ENCODE assay signal across 8 mouse cellular contexts in genomic region chr9:107618778-107619545, GRCm38 (mm10). TPM values are rescaled to one million over a fixed set of nuclear protein-coding genes. Genes with fewer than 3 reads are reported as not detected.
DNase-seq lines count a peak whose midpoint lies in the region; ATAC-seq and TF ChIP-seq lines count a peak whose summit lies in the region.

No protein-coding gene starts in this region.

- peaks cover 63% of the 10 kb centered on the region for H3K36me3 ChIP-seq in hindbrain, embryonic 13.5 days
- peaks cover 87% of the 10 kb centered on the region for H3K36me3 ChIP-seq in liver, embryonic 13.5 days
- H3K36me3 ChIP-seq in stomach, embryonic 16.5 days (ENCODE audit: control insufficient read depth, insufficient read depth, low read length), result peaks cover 36% of the 10 kb centered on the region

- TF ChIP-seq POLR2A in cortical plate, adult 2 months (IDR thresholded peaks at IDR 0.05; ENCODE audit: extremely low read depth, insufficient read depth, low read length), result no peak

- H3K27ac ChIP-seq in cortical plate, adult 2 months (ENCODE audit: insufficient read depth, low read length), result peak overlapping the region; percentile 41; the same call in 1 of the 2 replicates
- peak overlapping the region; percentile 81 for H3K27ac ChIP-seq in hindbrain, embryonic 13.5 days
- peak overlapping the region; percentile 78 for H3K27ac ChIP-seq in liver, embryonic 13.5 days
- peak overlapping the region; percentile 92 for H3K27ac ChIP-seq in stomach, embryonic 16.5 days (ENCODE audit: low read length)

- peak; percentile 63 for DNase-seq in gastrocnemius, adult 18-20 months (ENCODE audit: low spot score)
- no peak for DNase-seq in gastrocnemius, postnatal 25 days
- no peak for DNase-seq in liver, embryonic 13.5 days
- DNase-seq in ovary, adult 18-20 months (ENCODE audit: low spot score), result no peak

- WGBS in hindbrain, embryonic 13.5 days, result 56% methylated on average over 13 of the region's 13 CpGs
- WGBS in liver, embryonic 13.5 days (ENCODE audit: insufficient replicate concordance), result 55% methylated on average over 13 of the region's 13 CpGs
- WGBS in stomach, embryonic 16.5 days, result 19% methylated on average over 13 of the region's 13 CpGs

- no peak overlapping the region for H3K4me2 ChIP-seq in hindbrain, embryonic 13.5 days
- 0 out of 2 replicates have a peak overlapping the region, but pooled peaks have one; percentile 1 for H3K4me2 ChIP-seq in liver, embryonic 13.5 days
- no peak overlapping the region for H3K4me2 ChIP-seq in stomach, embryonic 16.5 days (ENCODE audit: low read depth, low read length)

- ATAC-seq in hindbrain, embryonic 13.5 days (ENCODE audit: low FRiP score), result no peak
- peak; percentile 54 for ATAC-seq in liver, embryonic 13.5 days (ENCODE audit: low read depth)
- ATAC-seq in stomach, embryonic 16.5 days (ENCODE audit: insufficient read depth, low FRiP score), result peak; percentile 58
- ATAC-seq in frontal cortex, adult (ENCODE audit: low TSS enrichment), result no peak

- TF ChIP-seq CTCF in cortical plate, adult 2 months (IDR thresholded peaks at IDR 0.05; ENCODE audit: extremely low read depth, insufficient read depth, low read length), result no peak

- no peaks in the 10 kb centered on the region for H3K9me3 ChIP-seq in hindbrain, embryonic 13.5 days
- H3K9me3 ChIP-seq in liver, embryonic 13.5 days (replicated peaks), result no peaks in the 10 kb centered on the region
- H3K9me3 ChIP-seq in stomach, embryonic 16.5 days (replicated peaks; ENCODE audit: control insufficient read depth, low read length), result no peaks in the 10 kb centered on the region

- no peak overlapping the region for H3K4me3 ChIP-seq in cortical plate, adult 2 months (ENCODE audit: insufficient read depth, low read length)
- H3K4me3 ChIP-seq in hindbrain, embryonic 13.5 days, result no peak overlapping the region
- no peak overlapping the region for H3K4me3 ChIP-seq in liver, embryonic 13.5 days (replicated peaks)
- no peak overlapping the region for H3K4me3 ChIP-seq in stomach, embryonic 16.5 days (replicated peaks; ENCODE audit: low read length)

- H3K4me1 ChIP-seq in cortical plate, adult 2 months (ENCODE audit: control insufficient read depth, insufficient read depth, low read length), result no peaks in the 10 kb centered on the region
- H3K4me1 ChIP-seq in hindbrain, embryonic 13.5 days (replicated peaks), result peaks cover 36% of the 10 kb centered on the region
- peaks cover 36% of the 10 kb centered on the region for H3K4me1 ChIP-seq in liver, embryonic 13.5 days (replicated peaks)
- peaks cover 33% of the 10 kb centered on the region for H3K4me1 ChIP-seq in stomach, embryonic 16.5 days (ENCODE audit: control insufficient read depth, insufficient read depth, low read length)

- no peaks in the 10 kb centered on the region for H3K27me3 ChIP-seq in hindbrain, embryonic 13.5 days
- H3K27me3 ChIP-seq in liver, embryonic 13.5 days, result no peaks in the 10 kb centered on the region
- no peaks in the 10 kb centered on the region for H3K27me3 ChIP-seq in stomach, embryonic 16.5 days (ENCODE audit: control insufficient read depth, insufficient read depth, low read length)

- peak overlapping the region; percentile 43 for H3K9ac ChIP-seq in hindbrain, embryonic 13.5 days
- peak overlapping the region; percentile 41; the same call in 1 of the 2 replicates for H3K9ac ChIP-seq in liver, embryonic 13.5 days
- peak overlapping the region; percentile 62 for H3K9ac ChIP-seq in stomach, embryonic 16.5 days (ENCODE audit: low read length)

RNA-seq across cellular contexts. Expression of gene Sema3b, which starts 9.9 kb away (rescaled TPM):
- 10 to 100 TPM; 11.0 to 11.4 TPM for total RNA-seq in gastrocnemius, adult 18-20 months (2021)
- 10 to 100 TPM; 18.1 to 19.4 TPM for total RNA-seq in gastrocnemius, postnatal 25 days (2021)
- polyA plus RNA-seq in cortical plate, adult 2 months (2012; rRNA removed), result 2.4 and 4.3 TPM in 2 replicates
- 3.4 and 4.2 TPM in 2 replicates for polyA plus RNA-seq in hindbrain, embryonic 13.5 days (2015; fragmentation: Nextera tagmentation; extraction: Ambion mirVana)
- 0.22 and 0.34 TPM in 2 replicates for polyA plus RNA-seq in liver, embryonic 13.5 days (2015; fragmentation: Nextera tagmentation; extraction: Ambion mirVana)
- 14.9 and 16.3 TPM in 2 replicates for polyA plus RNA-seq in stomach, embryonic 16.5 days (2015; fragmentation: Nextera tagmentation; extraction: Ambion mirVana)

RNA-seq across cellular contexts. Expression of gene Gnai2, which starts 16.2 kb away (rescaled TPM):
- 10 to 100 TPM; 59.3 to 75.5 TPM for total RNA-seq in gastrocnemius, adult 18-20 months (2021)
- 10 to 100 TPM; 73.2 to 87.6 TPM for total RNA-seq in gastrocnemius, postnatal 25 days (2021)
- 283 and 286 TPM in 2 replicates for polyA plus RNA-seq in cortical plate, adult 2 months (2012; rRNA removed)
- 335 and 338 TPM in 2 replicates for polyA plus RNA-seq in hindbrain, embryonic 13.5 days (2015; fragmentation: Nextera tagmentation; extraction: Ambion mirVana)
- 144 and 163 TPM in 2 replicates for polyA plus RNA-seq in liver, embryonic 13.5 days (2015; fragmentation: Nextera tagmentation; extraction: Ambion mirVana)
- 308 and 311 TPM in 2 replicates for polyA plus RNA-seq in stomach, embryonic 16.5 days (2015; fragmentation: Nextera tagmentation; extraction: Ambion mirVana)

RNA-seq across cellular contexts. Expression of gene Ifrd2, which starts 31.5 kb away (rescaled TPM):
- 10 to 100 TPM; 44.6 to 49.7 TPM for total RNA-seq in gastrocnemius, adult 18-20 months (2021)
- 10 to 100 TPM; 44.2 to 45.3 TPM for total RNA-seq in gastrocnemius, postnatal 25 days (2021)
- 16.3 and 18.6 TPM in 2 replicates for polyA plus RNA-seq in cortical plate, adult 2 months (2012; rRNA removed)
- 11.8 and 14.1 TPM in 2 replicates for polyA plus RNA-seq in hindbrain, embryonic 13.5 days (2015; fragmentation: Nextera tagmentation; extraction: Ambion mirVana)
- 167 and 175 TPM in 2 replicates for polyA plus RNA-seq in liver, embryonic 13.5 days (2015; fragmentation: Nextera tagmentation; extraction: Ambion mirVana)
- 62.0 and 77.7 TPM in 2 replicates for polyA plus RNA-seq in stomach, embryonic 16.5 days (2015; fragmentation: Nextera tagmentation; extraction: Ambion mirVana)

RNA-seq across cellular contexts. Expression of gene Hyal3, which starts 38.3 kb away (rescaled TPM):
- total RNA-seq in gastrocnemius, adult 18-20 months (2021), result under 1 TPM; 0.19 to 0.23 TPM
- total RNA-seq in gastrocnemius, postnatal 25 days (2021), result under 1 TPM; 0.38 to 0.72 TPM
- polyA plus RNA-seq in cortical plate, adult 2 months (2012; rRNA removed), result 0.44 and 0.48 TPM in 2 replicates
- polyA plus RNA-seq in hindbrain, embryonic 13.5 days (2015; fragmentation: Nextera tagmentation; extraction: Ambion mirVana), result 1.3 and 1.6 TPM in 2 replicates
- polyA plus RNA-seq in liver, embryonic 13.5 days (2015; fragmentation: Nextera tagmentation; extraction: Ambion mirVana), result 0.82 and 1.2 TPM in 2 replicates
- polyA plus RNA-seq in stomach, embryonic 16.5 days (2015; fragmentation: Nextera tagmentation; extraction: Ambion mirVana), result 1.4 and 1.9 TPM in 2 replicates

RNA-seq across cellular contexts. Expression of gene Naa80, which starts 40.3 kb away (rescaled TPM):
- 10 to 100 TPM; 14.0 to 15.3 TPM for total RNA-seq in gastrocnemius, adult 18-20 months (2021)
- 10 to 100 TPM; 10.4 to 13.4 TPM for total RNA-seq in gastrocnemius, postnatal 25 days (2021)
- polyA plus RNA-seq in cortical plate, adult 2 months (2012; rRNA removed), result 13.8 and 13.9 TPM in 2 replicates
- 14.1 and 16.5 TPM in 2 replicates for polyA plus RNA-seq in hindbrain, embryonic 13.5 days (2015; fragmentation: Nextera tagmentation; extraction: Ambion mirVana)
- 10.5 and 12.2 TPM in 2 replicates for polyA plus RNA-seq in liver, embryonic 13.5 days (2015; fragmentation: Nextera tagmentation; extraction: Ambion mirVana)
- polyA plus RNA-seq in stomach, embryonic 16.5 days (2015; fragmentation: Nextera tagmentation; extraction: Ambion mirVana), result 17.4 and 20.4 TPM in 2 replicates

Comparison
In these comparisons a context has a peak if more than half of its experiments do, and no peak if none do; other contexts are left out.
1. H3K27ac ChIP-seq: peak in every context shown above with its lines; median percentile 92 in stomach, embryonic 16.5 days; 81 in hindbrain, embryonic 13.5 days; 78 in liver, embryonic 13.5 days; 41 in cortical plate, adult 2 months.
2. ATAC-seq: peak in liver, embryonic 13.5 days (single experiment) and stomach, embryonic 16.5 days (single experiment); none in hindbrain, embryonic 13.5 days (single experiment) and frontal cortex, adult (single experiment).
3. Peak in every context shown above with its lines, with median percentiles within 50 percentile points of each other: H3K9ac ChIP-seq.